Mouse (Mus musculus) small intestine, adult 2 months (tissue): Measurements from ENCODE around the gene Wfdc15b.

Experiments
- CTCF ChIP-seq: fragments of 200-500 bp; IDR thresholded peaks from 2 replicates; pipeline ENCODE4 v1.5.1; 2012; ENCODE audit warnings: low read depth, mild to moderate bottlenecking, control low read depth, inconsistent platforms, low read length, moderate library complexity, mixed read lengths; ENCODE audit not compliant: insufficient replicate concordance, insufficient read length; ENCODE audit errors: extremely low read depth
- POLR2A ChIP-seq: fragments of 200-500 bp; IDR thresholded peaks from 2 replicates; pipeline ENCODE4 v1.6.1; 2012; ENCODE audit warnings: low read depth, mild to moderate bottlenecking, control low read depth, inconsistent platforms, low read length, moderate library complexity

- no peak for TF ChIP-seq CTCF
- no peak for TF ChIP-seq POLR2A
Observed at GRCm38 (mm10) chr2:164168571-164168946, 52.9 kb downstream of the Wfdc15b start.
